Mouse (Mus musculus) E14TG2a.4 (cell line): ENCODE results near the gene Gyg.

Source experiments
- CTCF ChIP-seq: conservative IDR thresholded peaks from 2 replicates; pipeline ENCODE4 v1.5.1; 2014; ENCODE audit warnings: low read length
- NANOG ChIP-seq: IDR thresholded peaks from 2 replicates; pipeline ENCODE4 v1.6.1; 2014; ENCODE audit warnings: borderline replicate concordance, low read length, mixed read lengths
- POU5F1 ChIP-seq: IDR thresholded peaks from 2 replicates; pipeline ENCODE4 v1.6.1; 2014; ENCODE audit warnings: low read length, borderline replicate concordance

DNA sequence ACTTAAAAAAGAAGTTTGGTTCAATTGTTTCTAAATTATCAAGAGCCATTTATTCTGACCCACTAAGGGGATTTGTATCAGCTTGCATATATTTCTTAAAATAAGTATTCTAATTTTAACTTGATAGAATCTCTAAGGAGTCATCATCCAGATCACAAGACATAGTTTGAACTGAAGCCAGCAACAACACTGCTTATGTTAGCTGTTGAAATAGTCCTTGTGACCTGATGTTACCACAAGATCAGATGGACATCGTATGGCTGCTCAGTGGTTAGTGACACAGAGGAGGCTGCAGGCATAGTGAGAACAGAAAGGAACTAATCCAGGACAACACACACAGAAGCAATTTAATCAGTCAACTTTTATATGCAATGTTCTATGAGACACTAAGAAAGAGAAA, 22.4 kb downstream of the Gyg start:
- TF ChIP-seq CTCF: no peak
- no peak for TF ChIP-seq NANOG
- no peak for TF ChIP-seq POU5F1
